Comparison of ENCODE assay signal across 9 mouse cellular contexts in the genomic region with DNA sequence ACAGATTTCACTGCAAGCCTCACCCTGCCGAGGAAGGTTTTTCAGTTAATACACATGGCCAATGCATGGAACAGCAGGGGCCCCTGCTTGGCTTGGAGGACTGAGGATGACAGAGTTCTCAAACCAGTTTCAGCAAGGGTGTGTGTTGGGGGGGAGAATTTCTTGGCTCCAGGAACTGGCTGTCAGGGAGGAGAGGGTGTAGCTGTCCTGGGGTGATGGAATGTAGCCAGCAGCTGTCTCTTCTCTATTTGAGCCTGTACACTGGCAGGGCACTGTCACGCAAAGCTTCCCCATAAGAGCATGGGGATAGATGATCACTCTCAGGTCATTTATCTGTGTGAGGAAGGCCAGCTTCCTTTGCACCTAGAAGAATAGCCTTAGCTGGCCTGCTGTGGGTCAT. TPM values are rescaled to one million over a fixed set of nuclear protein-coding genes. Genes with fewer than 3 reads are reported as not detected.
DNase-seq lines count a peak whose midpoint lies in the region; ATAC-seq and TF ChIP-seq lines count a peak whose summit lies in the region.
"Had no signal": no experiment of that assay in that cellular context is flagged by ENCODE, and none has a peak within 500 bp of the region (broad histone marks: within the 10 kb centered on the region; RNA-seq: fewer than 3 reads in every experiment).

No protein-coding gene starts in this region.

- peaks cover 51% of the 10 kb centered on the region for H3K4me1 ChIP-seq in heart, embryonic 10.5 days
- peaks cover 18% of the 10 kb centered on the region for H3K4me1 ChIP-seq in hindbrain, postnatal 0 days (ENCODE audit: insufficient read depth, low read length)

- no peak overlapping the region for H3K4me2 ChIP-seq in hindbrain, postnatal 0 days (ENCODE audit: low read depth, low read length)
- H3K4me2 ChIP-seq: neural tube, embryonic 12.5 days had no signal

- H3K9ac ChIP-seq in hindbrain, postnatal 0 days (replicated peaks; ENCODE audit: low read length), result no peak overlapping the region
- H3K9ac ChIP-seq: neural tube, embryonic 12.5 days had no signal

- peak overlapping the region; percentile 87 for H3K27ac ChIP-seq in heart, embryonic 10.5 days
- peak overlapping the region; percentile 51; the same call in 1 of the 2 replicates for H3K27ac ChIP-seq in hindbrain, postnatal 0 days
- H3K27ac ChIP-seq: neural tube, embryonic 12.5 days had no signal

- ATAC-seq in hindbrain, postnatal 0 days, result peak; percentile 73

- no peak for TF ChIP-seq CTCF in hindbrain, postnatal 0 days (IDR thresholded peaks at IDR 0.05; ENCODE audit: low read depth)

- H3K4me3 ChIP-seq in heart, embryonic 10.5 days, result peak overlapping the region; percentile 32
- H3K4me3 ChIP-seq in hindbrain, postnatal 0 days (ENCODE audit: low read length), result no peak overlapping the region
- H3K4me3 ChIP-seq: neural tube, embryonic 12.5 days had no signal

- no peak for DNase-seq in heart, embryonic 10.5 days (ENCODE audit: low spot score)
- DNase-seq in heart, adult 11 months, result no peak
- DNase-seq in brain, adult 2 months (ENCODE audit: low read depth, low spot score), result peak; percentile 10
- peak; percentile 66 for DNase-seq in hindbrain, postnatal 0 days (ENCODE audit: low spot score)
- DNase-seq in lung, postnatal 10 days, result peak; percentile 76
- DNase-seq in left cerebral cortex, adult 8-10 months (ENCODE audit: low spot score in 2 of 2), result no peak
- DNase-seq in thymus, postnatal 0 days (ENCODE audit: low spot score), result no peak
- no peak for DNase-seq in urinary bladder, adult 2 months (ENCODE audit: low spot score)

- no peaks in the 10 kb centered on the region for H3K27me3 ChIP-seq in heart, embryonic 10.5 days (ENCODE audit: insufficient read depth, poor library complexity, severe bottlenecking)
- H3K27me3 ChIP-seq in hindbrain, postnatal 0 days (ENCODE audit: insufficient read depth, low read length), result no peaks in the 10 kb centered on the region
- H3K27me3 ChIP-seq: neural tube, embryonic 12.5 days had no signal

- WGBS in heart, embryonic 10.5 days, result 13% methylated on average over 2 of the region's 2 CpGs
- 27% methylated on average over 2 of the region's 2 CpGs for WGBS in hindbrain, postnatal 0 days

- H3K9me3 ChIP-seq in heart, embryonic 10.5 days, result no peaks in the 10 kb centered on the region
- H3K9me3 ChIP-seq in hindbrain, postnatal 0 days (ENCODE audit: low read length), result no peaks in the 10 kb centered on the region
- H3K9me3 ChIP-seq: neural tube, embryonic 12.5 days had no signal

- no peaks in the 10 kb centered on the region for H3K36me3 ChIP-seq in heart, embryonic 10.5 days
- H3K36me3 ChIP-seq in hindbrain, postnatal 0 days (ENCODE audit: insufficient read depth, low read length), result no peaks in the 10 kb centered on the region
- H3K36me3 ChIP-seq: neural tube, embryonic 12.5 days had no signal

RNA-seq across cellular contexts. Expression of a gene that starts 46.7 kb away (rescaled TPM):
- 11.4 and 20.7 TPM in 2 replicates for polyA plus RNA-seq in heart, embryonic 10.5 days (2016; fragmentation: Nextera tagmentation; extraction: Ambion mirVana)
- 67.4 and 69.2 TPM in 2 replicates for total RNA-seq in hindbrain, postnatal 0 days (2014; rRNA removed)
- 30.4 and 32.1 TPM in 2 replicates for polyA plus RNA-seq in hindbrain, postnatal 0 days (2015; fragmentation: Nextera tagmentation; extraction: Ambion mirVana)
- total RNA-seq in left cerebral cortex, adult 8-10 months (2022), result 10 to 100 TPM; 45.1 to 54.2 (median 45.9) TPM
- 0.06 and 0.23 TPM in 2 replicates for polyA plus RNA-seq in thymus, postnatal 0 days (2015; fragmentation: Nextera tagmentation; extraction: Ambion mirVana)
- polyA plus RNA-seq in urinary bladder, adult 2 months (2012; rRNA removed), result 0.78 and 0.84 TPM in 2 replicates

RNA-seq across cellular contexts. Expression of a gene that starts 46.9 kb away (rescaled TPM):
- 198 and 307 TPM in 2 replicates for polyA plus RNA-seq in heart, embryonic 10.5 days (2016; fragmentation: Nextera tagmentation; extraction: Ambion mirVana)
- 122 and 132 TPM in 2 replicates for total RNA-seq in hindbrain, postnatal 0 days (2014; rRNA removed)
- 67.6 and 75.5 TPM in 2 replicates for polyA plus RNA-seq in hindbrain, postnatal 0 days (2015; fragmentation: Nextera tagmentation; extraction: Ambion mirVana)
- 100 to 1,000 TPM; 200 to 223 (median 214) TPM for total RNA-seq in left cerebral cortex, adult 8-10 months (2022)
- 5.3 and 6.3 TPM in 2 replicates for polyA plus RNA-seq in thymus, postnatal 0 days (2015; fragmentation: Nextera tagmentation; extraction: Ambion mirVana)
- polyA plus RNA-seq in urinary bladder, adult 2 months (2012; rRNA removed), result 34.1 and 38.6 TPM in 2 replicates

Comparison
In these comparisons a context has a peak if more than half of its experiments do, and no peak if none do; other contexts are left out.
1. DNase-seq: peak in brain, adult 2 months (single experiment), hindbrain, postnatal 0 days (single experiment) and lung, postnatal 10 days (single experiment); none in heart, embryonic 10.5 days (single experiment), heart, adult 11 months (single experiment), left cerebral cortex, adult 8-10 months (0 of 2), thymus, postnatal 0 days (single experiment) and urinary bladder, adult 2 months (single experiment).